Mouse (Mus musculus) forebrain, embryonic 11.5 days (tissue): ENCODE measurements at regions not wholly inside any gene's neighbourhood (a gene's known extent, or its start where the extent isn't known, plus 50 kb on each side); places are given as distances from the start of the nearest gene placed in this dataset.

ENCODE experiments used
- ATAC-seq: fragments of 200-750 bp; cut with Nextera tagmentation; replicated peaks from 2 replicates; pipeline ENCODE4 v1.8.0; 2017; ENCODE audit warnings: moderate TSS enrichment; ENCODE audit not compliant: low FRiP score
- DNase-seq: peaks from one replicate; pipeline ENCODE4 v3.0.0-alpha.2; 2017; ENCODE audit warnings: low spot score
- H3K27ac ChIP-seq: fragments of 300-500 bp; sonication (generic); 2 replicates; pipeline ENCODE4 v1.5.1; 2014; ENCODE audit warnings: low read depth, low read length
- H3K27me3 ChIP-seq: fragments of 300-500 bp; sonication (generic); 2 replicates; pipeline ENCODE4 v1.6.1; 2014; ENCODE audit warnings: mild to moderate bottlenecking, low read length, mixed read lengths; ENCODE audit not compliant: control insufficient read depth, insufficient read depth
- H3K36me3 ChIP-seq: fragments of 300-500 bp; sonication (generic); 2 replicates; pipeline ENCODE4 v1.6.1; 2014; ENCODE audit warnings: mild to moderate bottlenecking, low read length, moderate library complexity, mixed read lengths; ENCODE audit not compliant: control insufficient read depth, insufficient read depth
- H3K4me1 ChIP-seq: fragments of 300-500 bp; sonication (generic); replicated peaks from 2 replicates; pipeline ENCODE4 v1.6.1; 2014; ENCODE audit warnings: low read length, mixed read lengths; ENCODE audit not compliant: control insufficient read depth, insufficient read depth
- H3K4me2 ChIP-seq: fragments of 300-500 bp; sonication (generic); 2 replicates; pipeline ENCODE4 v1.6.1; 2014; ENCODE audit warnings: low read depth, mild to moderate bottlenecking, low read length, moderate library complexity, mixed read lengths; ENCODE audit not compliant: severe bottlenecking
- H3K4me3 ChIP-seq: fragments of 300-500 bp; sonication (generic); 2 replicates; pipeline ENCODE4 v1.5.1; 2014; ENCODE audit warnings: low read depth, low read length
- H3K9ac ChIP-seq: fragments of 300-500 bp; sonication (generic); 2 replicates; pipeline ENCODE4 v1.6.1; 2014; ENCODE audit warnings: low read length
- H3K9me3 ChIP-seq: fragments of 300-500 bp; sonication (generic); 2 replicates; pipeline ENCODE4 v1.6.1; 2016; ENCODE audit warnings: low read length, mixed read lengths; ENCODE audit not compliant: control insufficient read depth
- WGBS: fragments of 180-500 bp; shearing (Covaris S2); extraction: QIAGEN DNeasy Blood & Tissue Kit; methylation state at CpG from one replicate; pipeline ENCODE4 v1.1.7; 2014; 5-methylcytosine and 5-hydroxymethylcytosine counted together

- Histone ChIP-seq H3K27me3 (no peaks in the 10 kb centered on the region), H3K36me3 (no peaks in the 10 kb centered on the region), H3K4me1 (no peaks in the 10 kb centered on the region), H3K4me2 (peak overlapping the region; percentile 40; the same call in 1 of the 2 replicates), H3K9me3 (no peaks in the 10 kb centered on the region), H3K27ac (no peak overlapping the region), H3K9ac (peak overlapping the region; percentile 30; the same call in 1 of the 2 replicates), H3K4me3 (no peak overlapping the region; the same call in 1 of the 2 replicates)
- DNase-seq, result peak; percentile 65
- ATAC-seq, result 0 out of 2 replicates have a peak, but pooled peaks have one; percentile 67
- WGBS, result 18% methylated on average over 23 of the region's 23 CpGs
Observed at GRCm38 (mm10) chr3:131019163-131019956, 90.9 kb upstream of the Lef1 start.

DNA sequence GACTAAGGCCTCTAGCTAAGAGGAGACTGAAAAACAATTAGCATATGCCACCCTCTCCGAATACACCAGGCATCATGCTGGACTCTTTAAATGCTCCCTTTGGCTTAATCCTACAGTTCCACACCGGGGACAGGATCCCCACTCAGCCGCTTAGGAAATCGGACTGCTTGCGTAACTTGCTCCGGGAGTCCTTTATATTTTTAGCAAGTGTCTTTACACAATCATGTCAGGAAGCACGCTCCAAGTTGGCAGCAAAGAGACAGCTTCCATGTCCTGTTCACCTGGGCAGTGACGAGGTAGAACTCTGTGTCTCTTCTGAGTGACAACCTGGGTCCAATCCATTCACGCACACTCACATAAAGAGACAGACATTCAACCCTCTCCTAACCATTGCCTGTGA lies 92.4 kb upstream of the Lef1 start:
- H3K4me2 ChIP-seq, result no peak overlapping the region
- WGBS, result 89% methylated on average over 9 of the region's 9 CpGs
- no peak overlapping the region for H3K27ac ChIP-seq
- no peak for DNase-seq
- ATAC-seq, result no peak
- no peaks in the 10 kb centered on the region for H3K36me3 ChIP-seq
- H3K9me3 ChIP-seq, result no peaks in the 10 kb centered on the region
- H3K4me3 ChIP-seq, result no peak overlapping the region
- no peaks in the 10 kb centered on the region for H3K4me1 ChIP-seq
- H3K9ac ChIP-seq, result no peak overlapping the region
- H3K27me3 ChIP-seq, result no peaks in the 10 kb centered on the region

DNA sequence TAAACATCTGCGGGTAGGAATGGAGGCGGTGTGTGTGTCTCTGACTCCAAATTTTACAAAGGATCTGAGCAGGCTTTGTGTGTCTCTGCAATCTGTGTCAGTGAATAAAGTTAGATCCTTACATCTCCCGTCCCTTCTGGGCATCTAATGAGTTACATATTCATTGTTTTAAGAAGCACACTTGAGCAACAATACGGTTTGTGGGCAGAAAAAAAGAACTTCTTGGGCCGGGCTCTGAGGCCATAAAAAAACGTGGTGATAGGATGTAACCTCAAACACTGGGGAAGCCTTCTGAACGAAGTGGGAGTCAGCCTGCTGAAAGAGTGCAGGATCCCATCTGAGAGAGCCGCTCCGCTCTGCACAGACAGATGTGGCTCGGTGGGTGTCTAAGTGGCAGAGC lies 94.2 kb upstream of the Lef1 start:
- 70% methylated on average over 10 of the region's 10 CpGs for WGBS
- H3K36me3 ChIP-seq, result no peaks in the 10 kb centered on the region
- H3K4me3 ChIP-seq, result no peak overlapping the region
- no peaks in the 10 kb centered on the region for H3K27me3 ChIP-seq
- ATAC-seq, result no peak
- H3K4me1 ChIP-seq, result no peaks in the 10 kb centered on the region
- DNase-seq, result no peak
- H3K4me2 ChIP-seq, result no peak overlapping the region
- no peak overlapping the region for H3K27ac ChIP-seq
- no peaks in the 10 kb centered on the region for H3K9me3 ChIP-seq
- H3K9ac ChIP-seq, result no peak overlapping the region

- H3K36me3 ChIP-seq, result no peaks in the 10 kb centered on the region
- no peak overlapping the region for H3K4me2 ChIP-seq
- DNase-seq (no peak), ATAC-seq (no peak)
- H3K4me1 ChIP-seq, result no peaks in the 10 kb centered on the region
- H3K9ac ChIP-seq, result no peak overlapping the region
- no peak overlapping the region for H3K27ac ChIP-seq
- H3K9me3 ChIP-seq, result no peaks in the 10 kb centered on the region
- H3K27me3 ChIP-seq, result no peaks in the 10 kb centered on the region
- H3K4me3 ChIP-seq, result no peak overlapping the region
- 81% methylated on average over 12 of the region's 12 CpGs for WGBS
Observed at GRCm38 (mm10) chr3:131014092-131014716, 96.1 kb upstream of the Lef1 start.

GRCm38 (mm10) chr3:131000701-131001100 lies 109.6 kb upstream of the Lef1 start:
- H3K27ac ChIP-seq, result no peak overlapping the region
- DNase-seq (no peak), ATAC-seq (no peak)
- H3K36me3 ChIP-seq, result no peaks in the 10 kb centered on the region
- no peaks in the 10 kb centered on the region for H3K27me3 ChIP-seq
- H3K9ac ChIP-seq, result no peak overlapping the region
- H3K9me3 ChIP-seq, result no peaks in the 10 kb centered on the region
- no peak overlapping the region for H3K4me2 ChIP-seq
- no peaks in the 10 kb centered on the region for H3K4me1 ChIP-seq
- no peak overlapping the region for H3K4me3 ChIP-seq
- 89% methylated on average over 13 of the region's 13 CpGs for WGBS

DNA sequence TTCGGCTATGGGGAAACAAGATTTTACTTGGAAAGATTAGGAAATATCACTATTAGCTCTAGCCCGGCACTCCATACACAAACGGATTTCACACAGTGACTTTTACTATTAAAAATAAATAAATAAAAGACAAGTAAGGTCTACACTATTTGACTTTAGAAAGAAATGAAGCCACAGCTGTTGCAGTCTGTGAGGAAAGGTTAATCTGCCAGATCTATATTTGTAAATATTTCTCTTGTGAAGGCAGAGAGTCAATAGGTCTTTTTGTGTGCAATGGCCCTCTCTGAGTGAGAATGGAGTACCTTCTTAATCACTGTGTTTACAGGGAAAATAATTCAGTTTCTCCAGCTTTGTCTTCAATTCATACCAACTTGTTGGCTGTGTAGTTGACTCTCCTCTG lies 110.0 kb upstream of the Lef1 start:
- Histone ChIP-seq H3K27ac (no peak overlapping the region), H3K36me3 (no peaks in the 10 kb centered on the region), H3K4me1 (no peaks in the 10 kb centered on the region), H3K9ac (no peak overlapping the region), H3K27me3 (no peaks in the 10 kb centered on the region), H3K4me2 (no peak overlapping the region), H3K4me3 (no peak overlapping the region), H3K9me3 (no peaks in the 10 kb centered on the region)
- 87% methylated on average over 3 of the region's 3 CpGs for WGBS
- DNase-seq (no peak), ATAC-seq (no peak)

DNA sequence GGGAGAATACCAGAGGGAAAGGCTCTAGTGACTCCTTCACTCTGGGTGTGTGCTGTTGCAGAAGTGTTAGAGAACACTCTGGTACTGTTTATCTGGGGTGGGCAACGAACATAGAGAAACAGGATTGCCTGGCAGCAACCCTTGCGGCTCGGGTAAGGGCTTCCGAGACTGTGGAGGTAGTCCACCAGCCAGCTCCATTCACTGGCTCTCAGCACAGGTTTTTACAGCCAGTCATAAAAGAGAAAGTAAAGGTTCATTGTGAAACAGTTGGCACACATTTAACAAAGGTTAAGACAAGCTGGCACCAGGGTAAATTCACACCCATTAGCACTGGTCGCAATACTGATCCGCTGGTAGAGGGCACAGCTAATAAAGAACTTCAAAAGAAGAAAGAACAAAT lies 110.5 kb upstream of the Lef1 start:
- Histone ChIP-seq H3K4me2 (no peak overlapping the region), H3K4me1 (no peaks in the 10 kb centered on the region), H3K36me3 (no peaks in the 10 kb centered on the region), H3K27ac (no peak overlapping the region), H3K9me3 (no peaks in the 10 kb centered on the region), H3K4me3 (no peak overlapping the region), H3K9ac (no peak overlapping the region), H3K27me3 (no peaks in the 10 kb centered on the region)
- 86% methylated on average over 6 of the region's 6 CpGs for WGBS
- ATAC-seq, result no peak
- DNase-seq, result no peak

DNA sequence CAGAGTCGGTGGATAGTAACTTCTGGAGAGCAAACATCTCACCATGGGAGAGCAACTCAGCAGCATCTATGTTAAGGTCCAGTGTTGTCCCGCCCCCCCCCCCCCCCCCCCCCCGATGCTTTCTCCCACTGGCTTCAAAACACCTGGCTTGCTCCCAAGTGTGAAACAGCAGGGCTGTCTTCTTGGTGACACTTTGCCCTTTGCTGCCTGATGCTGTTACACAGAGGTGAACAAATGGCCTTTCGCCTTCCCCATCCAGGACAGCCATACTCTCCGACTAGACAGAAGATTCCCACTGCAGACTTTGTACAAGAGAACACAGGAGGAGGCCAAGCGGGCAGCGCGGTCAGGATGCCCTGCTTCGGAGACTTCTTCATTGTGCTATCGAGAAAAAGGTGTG lies 111.8 kb upstream of the Lef1 start:
- H3K4me2 ChIP-seq, result no peak overlapping the region
- DNase-seq (no peak), ATAC-seq (no peak)
- H3K27ac ChIP-seq, result no peak overlapping the region
- no peaks in the 10 kb centered on the region for H3K27me3 ChIP-seq
- no peaks in the 10 kb centered on the region for H3K36me3 ChIP-seq
- no peak overlapping the region for H3K9ac ChIP-seq
- no peak overlapping the region for H3K4me3 ChIP-seq
- no peaks in the 10 kb centered on the region for H3K4me1 ChIP-seq
- WGBS, result 76% methylated on average over 10 of the region's 10 CpGs
- no peaks in the 10 kb centered on the region for H3K9me3 ChIP-seq

- Histone ChIP-seq H3K4me3 (no peak overlapping the region), H3K9me3 (no peaks in the 10 kb centered on the region), H3K4me1 (no peaks in the 10 kb centered on the region), H3K36me3 (no peaks in the 10 kb centered on the region), H3K27ac (no peak overlapping the region), H3K27me3 (no peaks in the 10 kb centered on the region), H3K4me2 (no peak overlapping the region), H3K9ac (no peak overlapping the region)
- no peak for DNase-seq
- ATAC-seq, result no peak
- WGBS, result 61% methylated on average over 11 of the region's 11 CpGs
Observed at GRCm38 (mm10) chr3:130996786-130997185, 113.5 kb upstream of the Lef1 start.
